Mouse (Mus musculus) MEL (cell line): ENCODE measurements around the gene Colq.

ENCODE experiments used
- CTCF ChIP-seq, 3 experiments: IDR thresholded peaks in 2 of 3; conservative IDR thresholded peaks in 1 of 3; 2 replicates each; pipeline ENCODE4 v1.5.1; 2011 to 2012; ENCODE audit warnings: low read length in 3 of 3, low read depth in 2 of 3, mild to moderate bottlenecking in 2 of 3, improper control_type of control experiment in 1 of 3, inconsistent platforms in 1 of 3, mixed read lengths in 1 of 3, moderate library complexity in 1 of 3; ENCODE audit not compliant: control insufficient read depth in 1 of 3, insufficient read depth in 1 of 3, poor library complexity in 1 of 3, severe bottlenecking in 1 of 3
- ETS1 ChIP-seq: IDR thresholded peaks from 2 replicates; pipeline ENCODE4 v1.6.1; 2012; ENCODE audit warnings: low read depth, mild to moderate bottlenecking, inconsistent platforms, low read length, improper control_type of control experiment, moderate library complexity
- MAX ChIP-seq: IDR thresholded peaks from 2 replicates; pipeline ENCODE4 v1.6.1; 2011; ENCODE audit warnings: low read length, improper control_type of control experiment
- MYB ChIP-seq: IDR thresholded peaks from 2 replicates; pipeline ENCODE4 v1.6.1; 2011; ENCODE audit warnings: mild to moderate bottlenecking, low read depth, low read length, improper control_type of control experiment
- POLR2A ChIP-seq, 2 experiments: IDR thresholded peaks; 2 replicates each; pipeline ENCODE4 v1.6.1; 2011 to 2012; ENCODE audit warnings: low read length in 2 of 2, mild to moderate bottlenecking in 2 of 2, control low read depth in 1 of 2, improper control_type of control experiment in 1 of 2, low read depth in 1 of 2, moderate library complexity in 1 of 2; ENCODE audit not compliant: control insufficient read depth in 1 of 2, insufficient read depth in 1 of 2, poor library complexity in 1 of 2
- RCOR1 ChIP-seq: IDR thresholded peaks from 2 replicates; pipeline ENCODE4 v1.6.1; 2012; ENCODE audit warnings: low read depth, mild to moderate bottlenecking, inconsistent platforms, low read length, improper control_type of control experiment
- SMC3 ChIP-seq: IDR thresholded peaks from 2 replicates; pipeline ENCODE4 v1.6.1; 2011; ENCODE audit warnings: low read depth, low read length, improper control_type of control experiment
- TAL1 ChIP-seq: IDR thresholded peaks from 2 replicates; pipeline ENCODE4 v1.6.1; 2012; ENCODE audit warnings: mild to moderate bottlenecking, inconsistent platforms, low read length, moderate library complexity, mixed read lengths
- USF2 ChIP-seq, 2 experiments: IDR thresholded peaks; 2 replicates each; pipeline ENCODE4 v1.6.1; 2011 to 2012; ENCODE audit warnings: improper control_type of control experiment in 2 of 2, low read length in 2 of 2, borderline replicate concordance in 1 of 2, inconsistent platforms in 1 of 2, low read depth in 1 of 2, mild to moderate bottlenecking in 1 of 2; ENCODE audit not compliant: insufficient read depth in 1 of 2

- TF ChIP-seq POLR2A (IDR thresholded peaks at IDR 0.05; ENCODE audit: control insufficient read depth in 1 of 2, insufficient read depth in 1 of 2, low read depth in 1 of 2, low read length in 2 of 2, poor library complexity in 1 of 2) (no peak), MYB (no peak), SMC3 (no peak), CTCF (IDR thresholded peaks at IDR 0.05 in 2 of 3, conservative IDR thresholded peaks at IDR 0.05 in 1 of 3; ENCODE audit: control insufficient read depth in 1 of 3, insufficient read depth in 1 of 3, low read depth in 2 of 3, low read length in 3 of 3, poor library complexity in 1 of 3, severe bottlenecking in 1 of 3) (no peak), TAL1 (no peak), ETS1 (no peak), MAX (no peak), USF2 (IDR thresholded peaks at IDR 0.05; ENCODE audit: borderline replicate concordance in 1 of 2, insufficient read depth in 1 of 2, low read depth in 1 of 2, low read length in 2 of 2) (no peak), RCOR1 (no peak)
These were observed 6.3 kb upstream of the Colq start for GRCm38 (mm10) chr14:31597446-31597845.
